Mouse (Mus musculus) forebrain, embryonic 15.5 days (tissue): Measurements from ENCODE around the gene Afmid. TPM values are rescaled to one million over a fixed set of nuclear protein-coding genes. Genes with fewer than 3 reads are reported as not detected.
"Not testable (repeated sequence)": the region's sequence is repeated elsewhere in the genome, so short reads cannot be mapped to it uniquely, and the experiment has no call there.

Experiments used
- ATAC-seq: fragments of 200-750 bp; cut with Nextera tagmentation; replicated peaks from 2 replicates; pipeline ENCODE4 v1.8.0; 2017; ENCODE audit warnings: mild to moderate bottlenecking, moderate TSS enrichment, moderate library complexity
- H3K27ac ChIP-seq: fragments of 300-500 bp; sonication (generic); replicated peaks from 2 replicates; pipeline ENCODE4 v1.5.1; 2015; ENCODE audit warnings: mild to moderate bottlenecking, inconsistent platforms
- H3K27me3 ChIP-seq: fragments of 300-500 bp; sonication (generic); 2 replicates; pipeline ENCODE4 v1.6.1; 2015; ENCODE audit warnings: inconsistent platforms
- H3K36me3 ChIP-seq: fragments of 300-500 bp; sonication (generic); 2 replicates; pipeline ENCODE4 v1.6.1; 2015; ENCODE audit warnings: mild to moderate bottlenecking, inconsistent platforms
- H3K4me1 ChIP-seq: fragments of 300-500 bp; sonication (generic); 2 replicates; pipeline ENCODE4 v1.6.1; 2015; ENCODE audit warnings: inconsistent platforms
- H3K4me2 ChIP-seq: fragments of 300-500 bp; sonication (generic); replicated peaks from 2 replicates; pipeline ENCODE4 v1.6.1; 2015; ENCODE audit warnings: mild to moderate bottlenecking, inconsistent platforms
- H3K4me3 ChIP-seq: fragments of 300-500 bp; sonication (generic); 2 replicates; pipeline ENCODE4 v1.5.1; 2015; ENCODE audit warnings: mild to moderate bottlenecking, inconsistent platforms
- H3K9ac ChIP-seq: fragments of 300-500 bp; sonication (generic); replicated peaks from 2 replicates; pipeline ENCODE4 v1.6.1; 2015; ENCODE audit warnings: mild to moderate bottlenecking, inconsistent platforms
- H3K9me3 ChIP-seq: fragments of 300-500 bp; sonication (generic); 2 replicates; pipeline ENCODE4 v1.6.1; 2016; ENCODE audit warnings: inconsistent platforms
- WGBS: fragments of 180-500 bp; shearing (Covaris S2); methylation state at CpG from one replicate; pipeline ENCODE4 v1.1.7; 2015; ENCODE audit warnings: mixed read lengths; 5-methylcytosine and 5-hydroxymethylcytosine counted together
- polyA plus RNA-seq: library from polyadenylated mRNA; unstranded; fragments of >200 nt; fragmentation: Nextera tagmentation; extraction: Ambion mirVana; gene quantifications from 2 replicates; pipeline ENCODE4 v1.2.1, GENCODE M21; 2015

The Afmid gene
- polyA plus RNA-seq, 1 experiment from 2014 or later = 5.3 TPM

DNA sequence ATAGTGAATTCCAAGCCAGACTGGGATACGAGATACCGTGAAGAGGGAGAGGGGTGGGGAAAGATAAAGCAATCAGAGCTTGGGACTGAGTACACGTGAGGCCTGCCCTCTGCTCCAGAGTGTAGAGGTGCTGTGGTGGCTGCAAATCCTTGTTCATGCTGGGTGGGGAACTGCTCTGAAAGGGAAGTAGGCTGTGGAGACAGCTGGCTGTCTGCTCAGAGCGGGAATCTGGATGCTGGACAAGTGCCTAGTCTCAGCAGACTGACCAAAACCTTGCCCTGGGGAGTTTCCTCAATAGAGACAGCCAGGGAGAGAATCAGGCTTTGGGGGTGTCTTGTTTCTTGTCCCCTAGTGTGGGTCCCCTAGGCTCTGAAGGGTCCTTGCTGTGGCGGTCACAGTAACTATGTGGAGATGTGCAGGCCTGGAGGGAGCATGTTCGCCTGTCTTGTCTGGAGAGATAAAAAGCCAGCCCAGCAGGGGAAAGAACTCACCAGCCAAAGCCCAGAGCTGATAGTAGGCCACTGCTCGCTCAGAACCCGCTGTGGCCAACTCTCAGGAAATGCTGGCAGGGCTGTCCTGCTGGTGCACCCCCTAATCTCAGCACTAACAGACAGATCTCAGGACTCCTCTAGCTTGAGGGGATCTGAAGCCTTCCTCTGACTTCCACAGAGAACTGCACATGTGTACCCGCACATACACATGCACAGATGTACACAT, 3.3 kb downstream of the Afmid start:
- no peaks in the 10 kb centered on the region for H3K27me3 ChIP-seq
- H3K9ac ChIP-seq = no peak overlapping the region
- no peaks in the 10 kb centered on the region for H3K36me3 ChIP-seq
- peaks cover 55% of the 10 kb centered on the region for H3K4me1 ChIP-seq
- 60% methylated on average over 9 of the region's 9 CpGs for WGBS
- H3K27ac ChIP-seq = no peak overlapping the region; the same call in 1 of the 2 replicates
- ATAC-seq = no peak
- no peaks in the 10 kb centered on the region for H3K9me3 ChIP-seq
- H3K4me3 ChIP-seq = no peak overlapping the region
- H3K4me2 ChIP-seq = no peak overlapping the region

DNA sequence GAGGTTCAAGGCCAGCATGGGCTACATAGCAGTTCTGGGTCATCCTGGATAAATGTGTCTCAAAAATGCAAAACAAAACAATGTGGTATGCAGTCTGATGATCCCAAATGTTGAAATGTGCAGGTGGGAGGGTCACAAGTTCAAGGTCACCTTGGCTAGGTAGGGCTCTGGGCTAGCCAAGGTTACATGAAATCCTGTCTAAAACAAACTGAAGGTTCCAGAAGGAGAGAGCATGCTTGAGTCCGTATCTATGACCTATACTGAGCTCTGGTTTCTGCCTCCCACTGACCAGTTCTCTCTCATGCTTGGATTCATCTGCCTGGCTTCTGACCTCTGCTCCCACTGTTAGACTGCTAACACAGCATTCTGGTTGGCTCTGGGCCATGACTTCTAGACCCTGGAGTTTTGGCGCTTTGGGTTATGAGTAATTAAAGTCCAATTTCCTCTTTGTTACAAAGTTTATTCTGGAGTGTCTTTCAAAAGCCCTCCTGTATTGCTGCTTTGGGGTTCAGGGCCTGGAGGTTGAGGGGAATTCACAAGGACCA, 4.0 kb downstream of the Afmid start:
- Histone ChIP-seq H3K4me3 (no peak overlapping the region), H3K36me3 (no peaks in the 10 kb centered on the region), H3K9me3 (no peaks in the 10 kb centered on the region), H3K9ac (no peak overlapping the region), H3K4me1 (peaks cover 49% of the 10 kb centered on the region), H3K27me3 (no peaks in the 10 kb centered on the region), H3K4me2 (no peak overlapping the region), H3K27ac (no peak overlapping the region)
- no peak for ATAC-seq
- WGBS = 80% methylated on average over 2 of the region's 2 CpGs

DNA sequence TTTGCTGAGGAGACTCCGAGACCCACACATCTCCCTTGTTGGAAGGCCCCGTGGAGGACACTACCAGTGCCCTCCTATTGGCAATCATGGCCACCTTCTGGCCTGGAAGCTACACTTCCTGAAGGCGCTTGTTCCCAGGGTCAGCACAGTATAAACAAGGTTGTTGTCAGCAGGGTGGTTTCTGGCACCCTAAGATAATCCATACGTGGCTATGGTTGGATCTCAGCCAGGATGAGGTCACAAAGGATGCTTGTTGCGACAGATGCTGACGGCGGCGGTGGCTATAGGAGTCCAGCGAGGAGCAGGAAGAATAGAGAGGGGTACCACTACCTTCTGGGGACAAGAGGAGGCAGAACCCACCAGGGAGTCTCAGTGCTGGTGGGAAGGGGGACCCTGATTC, 4.7 kb downstream of the Afmid start:
- ATAC-seq = no peak
- H3K36me3 ChIP-seq = no peaks in the 10 kb centered on the region
- H3K4me3 ChIP-seq = no peak overlapping the region
- H3K9ac ChIP-seq = no peak overlapping the region
- H3K9me3 ChIP-seq = no peaks in the 10 kb centered on the region
- peaks cover 42% of the 10 kb centered on the region for H3K4me1 ChIP-seq
- no peak overlapping the region for H3K4me2 ChIP-seq
- 55% methylated on average over 9 of the region's 9 CpGs for WGBS
- no peak overlapping the region for H3K27ac ChIP-seq
- H3K27me3 ChIP-seq = no peaks in the 10 kb centered on the region

DNA sequence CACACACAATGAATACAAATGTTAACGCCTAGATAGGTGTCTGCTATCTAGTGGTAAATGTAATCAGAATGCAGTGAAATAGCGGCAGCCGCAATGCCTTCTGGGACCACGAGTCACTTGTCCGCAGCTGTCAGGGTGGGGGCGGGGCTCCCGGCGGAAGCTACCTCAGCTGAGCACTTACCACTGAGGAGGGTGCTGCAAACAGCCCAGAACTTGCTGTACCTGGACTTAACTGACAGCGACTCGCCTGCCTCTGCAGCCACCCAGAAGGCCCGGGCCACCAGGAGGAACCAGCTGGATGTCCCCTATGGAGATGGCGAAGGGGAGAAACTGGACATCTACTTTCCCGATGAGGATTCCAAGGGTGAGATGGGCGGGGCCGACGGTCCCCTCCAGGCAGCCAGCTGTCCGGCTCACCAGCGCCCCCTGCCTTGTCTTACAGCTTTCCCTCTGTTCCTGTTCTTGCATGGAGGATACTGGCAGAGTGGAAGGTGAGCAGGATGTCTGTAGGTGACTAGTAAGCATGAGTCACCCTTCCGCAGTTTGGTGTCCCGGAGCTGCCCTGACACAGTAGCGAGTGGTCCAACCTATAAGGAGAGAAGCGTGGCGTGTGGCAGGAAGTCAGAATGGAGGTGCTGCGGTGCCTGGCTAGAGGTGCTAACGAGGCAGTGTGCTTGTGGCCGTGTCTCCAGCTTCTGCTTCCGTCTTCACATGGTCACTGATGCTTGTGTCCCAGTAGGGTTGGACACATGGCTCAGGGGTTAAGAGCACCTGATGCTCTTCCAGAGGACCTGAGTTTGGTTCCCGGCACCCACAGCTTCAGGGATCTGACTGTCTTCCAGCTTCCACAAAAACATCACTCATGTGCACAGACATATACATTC, 6.6 kb downstream of the Afmid start:
- peaks cover 23% of the 10 kb centered on the region for H3K4me1 ChIP-seq
- H3K36me3 ChIP-seq = no peaks in the 10 kb centered on the region
- H3K9ac ChIP-seq = peak overlapping the region; percentile 31; the same call in 1 of the 2 replicates
- 17% methylated on average over 28 of the region's 28 CpGs for WGBS
- H3K27me3 ChIP-seq = no peaks in the 10 kb centered on the region
- peak overlapping the region; percentile 50 for H3K4me2 ChIP-seq
- no peaks in the 10 kb centered on the region for H3K9me3 ChIP-seq
- H3K4me3 ChIP-seq = peak overlapping the region; percentile 39
- peak; percentile 71 for ATAC-seq
- H3K27ac ChIP-seq = peak overlapping the region; percentile 42; the same call in 1 of the 2 replicates

DNA sequence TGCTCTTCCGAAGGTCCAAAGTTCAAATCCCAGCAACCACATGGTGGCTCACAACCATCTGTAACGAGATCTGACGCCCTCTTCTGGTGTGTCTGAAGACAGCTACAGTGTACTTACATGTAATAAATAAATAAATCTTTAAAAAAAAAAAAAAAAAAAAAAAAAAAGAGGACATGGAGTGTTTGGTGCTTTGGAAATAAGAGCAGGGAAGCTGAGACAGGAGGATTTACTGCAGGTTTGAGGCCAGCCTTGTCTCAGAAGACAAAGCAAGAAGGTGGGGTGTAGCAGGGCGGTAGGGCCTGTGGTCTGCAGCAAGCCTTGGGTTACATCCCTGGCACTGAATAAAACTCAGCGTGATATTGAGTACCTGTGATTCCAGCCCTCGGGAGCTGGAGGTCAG, 7.8 kb downstream of the Afmid start:
- ATAC-seq, H3K27ac ChIP-seq, H3K4me2 ChIP-seq, H3K9me3 ChIP-seq, H3K9ac ChIP-seq, H3K36me3 ChIP-seq, H3K27me3 ChIP-seq, H3K4me3 ChIP-seq: not testable (repeated sequence)
- WGBS = 77% methylated on average over 6 of the region's 6 CpGs
- H3K4me1 ChIP-seq = peaks cover 14% of the 10 kb centered on the region

DNA sequence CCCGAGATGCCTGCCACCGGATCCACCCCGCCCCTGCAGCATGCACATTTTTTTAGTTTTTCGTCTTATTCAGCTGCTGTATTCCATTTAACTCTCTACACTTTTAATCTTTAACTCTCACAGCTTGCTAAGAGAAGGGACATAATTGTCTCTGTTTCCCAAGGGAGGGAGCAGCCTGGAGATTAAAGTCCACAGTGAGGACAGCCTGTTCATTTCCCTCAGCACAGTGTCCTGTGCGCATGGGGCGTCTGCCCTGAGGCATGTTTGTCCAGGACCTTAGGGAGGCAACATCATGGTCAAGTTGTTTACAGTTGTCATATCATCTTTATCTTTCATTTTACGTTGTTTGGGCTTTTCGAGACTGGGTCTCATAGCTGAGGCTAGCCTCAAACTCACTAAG, 8.4 kb downstream of the Afmid start:
- H3K36me3 ChIP-seq = no peaks in the 10 kb centered on the region
- ATAC-seq = no peak
- no peak overlapping the region for H3K27ac ChIP-seq
- peaks cover 8% of the 10 kb centered on the region for H3K4me1 ChIP-seq
- H3K4me2 ChIP-seq = no peak overlapping the region
- no peaks in the 10 kb centered on the region for H3K9me3 ChIP-seq
- H3K9ac ChIP-seq = no peak overlapping the region
- WGBS = 91% methylated on average over 8 of the region's 8 CpGs
- no peak overlapping the region for H3K4me3 ChIP-seq
- no peaks in the 10 kb centered on the region for H3K27me3 ChIP-seq

DNA sequence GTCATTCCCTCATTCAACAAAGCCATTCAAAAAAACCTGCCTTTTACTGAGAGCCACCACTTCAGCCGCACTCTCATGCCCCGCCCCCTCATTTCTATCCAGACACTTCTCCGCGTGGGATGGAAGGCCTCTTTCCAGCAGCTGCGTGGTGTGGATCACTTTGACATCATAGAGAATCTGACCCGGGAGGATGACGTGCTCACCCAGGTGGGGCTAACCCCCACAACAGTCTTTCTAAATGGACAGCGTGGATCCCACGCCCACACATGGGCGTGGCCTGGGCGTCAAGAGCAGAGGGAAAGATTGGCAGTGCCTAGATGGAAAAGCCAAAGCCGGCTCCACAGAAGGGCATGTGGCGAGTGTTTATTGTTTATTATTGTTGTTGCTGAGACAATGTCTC, 10.6 kb downstream of the Afmid start:
- H3K27me3 ChIP-seq = no peaks in the 10 kb centered on the region
- H3K36me3 ChIP-seq = no peaks in the 10 kb centered on the region
- H3K9me3 ChIP-seq = no peaks in the 10 kb centered on the region
- no peak overlapping the region for H3K9ac ChIP-seq
- 27% methylated on average over 13 of the region's 13 CpGs for WGBS
- no peak for ATAC-seq
- H3K4me1 ChIP-seq = peaks cover 7% of the 10 kb centered on the region
- no peak overlapping the region for H3K27ac ChIP-seq
- 0 out of 2 replicates have a peak overlapping the region, but pooled peaks have one; percentile 12 for H3K4me3 ChIP-seq
- peak overlapping the region; percentile 25 for H3K4me2 ChIP-seq

DNA sequence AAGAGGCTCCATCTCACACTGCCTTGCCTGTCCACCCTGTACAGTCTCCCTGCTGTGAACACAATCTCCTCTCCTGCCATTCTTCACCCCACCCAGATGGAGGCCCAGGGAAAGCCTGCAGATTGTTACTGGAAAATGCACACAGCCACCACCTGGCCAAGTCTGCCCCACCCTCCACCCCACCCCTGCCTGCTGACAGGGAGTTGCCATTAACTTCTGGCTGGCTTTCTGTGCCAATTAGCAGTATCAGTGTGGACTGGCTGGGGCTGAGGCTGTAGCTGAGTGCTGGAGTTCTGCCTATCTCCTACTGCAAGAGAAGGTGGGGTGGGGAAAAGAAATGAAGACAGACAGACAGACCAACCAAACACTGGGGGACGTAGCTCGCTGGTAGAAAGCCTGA, 12.8 kb downstream of the Afmid start:
- WGBS = 74% methylated on average over 2 of the region's 2 CpGs
- Histone ChIP-seq H3K4me2 (no peak overlapping the region), H3K27ac (peak overlapping the region; percentile 44), H3K36me3 (no peaks in the 10 kb centered on the region), H3K27me3 (no peaks in the 10 kb centered on the region), H3K4me1 (no peaks in the 10 kb centered on the region), H3K4me3 (no peak overlapping the region), H3K9me3 (no peaks in the 10 kb centered on the region), H3K9ac (no peak overlapping the region)
- ATAC-seq = no peak

DNA sequence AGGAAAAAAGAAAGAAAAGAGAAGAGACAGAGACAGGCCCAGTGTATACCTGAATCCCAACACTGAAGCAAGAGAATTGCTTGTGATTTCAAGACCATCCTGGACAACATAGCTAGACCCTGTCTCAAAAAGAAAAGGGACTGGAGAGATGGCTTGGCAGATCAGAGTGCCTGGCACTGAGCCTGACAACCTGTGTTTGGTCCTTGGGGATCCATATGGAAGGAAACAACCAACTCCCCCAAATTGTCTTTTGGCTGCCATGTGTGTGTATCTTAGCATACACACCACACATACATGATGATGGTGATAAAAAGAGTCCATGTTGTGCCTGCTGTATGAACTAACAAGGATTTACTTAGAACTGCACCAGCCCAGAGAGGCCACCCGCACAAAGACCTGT, 13.3 kb downstream of the Afmid start:
- no peaks in the 10 kb centered on the region for H3K4me1 ChIP-seq
- 94% methylated on average over 1 of the region's 1 CpGs for WGBS
- H3K4me2 ChIP-seq = no peak overlapping the region
- no peaks in the 10 kb centered on the region for H3K36me3 ChIP-seq
- H3K4me3 ChIP-seq = no peak overlapping the region
- H3K27me3 ChIP-seq = no peaks in the 10 kb centered on the region
- no peak overlapping the region for H3K9ac ChIP-seq
- H3K27ac ChIP-seq = peak overlapping the region; percentile 44
- no peaks in the 10 kb centered on the region for H3K9me3 ChIP-seq
- no peak for ATAC-seq

DNA sequence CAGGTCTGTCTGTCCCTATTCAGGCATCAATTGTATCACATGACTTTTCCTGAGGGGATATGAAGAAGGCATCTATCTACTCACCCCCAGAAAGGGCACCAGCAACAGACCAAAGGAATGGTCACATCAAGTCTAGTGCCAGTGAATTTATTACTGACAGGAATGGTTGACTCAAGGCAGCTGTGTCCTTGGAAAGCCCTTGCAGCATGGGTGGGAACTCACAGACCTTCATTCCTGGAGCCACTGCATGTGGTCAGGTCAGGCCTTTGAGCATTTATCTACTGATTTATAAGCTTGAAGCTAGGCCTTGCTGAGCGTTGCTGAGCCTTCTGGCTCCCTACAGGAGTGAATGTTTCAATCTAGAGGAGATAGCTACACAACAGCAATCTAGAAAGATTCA, 15.2 kb downstream of the Afmid start:
- Histone ChIP-seq H3K4me2 (no peak overlapping the region), H3K27ac (no peak overlapping the region), H3K4me3 (no peak overlapping the region), H3K4me1 (no peaks in the 10 kb centered on the region), H3K9ac (no peak overlapping the region), H3K27me3 (no peaks in the 10 kb centered on the region), H3K9me3 (no peaks in the 10 kb centered on the region), H3K36me3 (no peaks in the 10 kb centered on the region)
- whole genome bisulfite sequencing = 59% methylated on average over 1 of the region's 1 CpGs
- no peak for ATAC-seq

DNA sequence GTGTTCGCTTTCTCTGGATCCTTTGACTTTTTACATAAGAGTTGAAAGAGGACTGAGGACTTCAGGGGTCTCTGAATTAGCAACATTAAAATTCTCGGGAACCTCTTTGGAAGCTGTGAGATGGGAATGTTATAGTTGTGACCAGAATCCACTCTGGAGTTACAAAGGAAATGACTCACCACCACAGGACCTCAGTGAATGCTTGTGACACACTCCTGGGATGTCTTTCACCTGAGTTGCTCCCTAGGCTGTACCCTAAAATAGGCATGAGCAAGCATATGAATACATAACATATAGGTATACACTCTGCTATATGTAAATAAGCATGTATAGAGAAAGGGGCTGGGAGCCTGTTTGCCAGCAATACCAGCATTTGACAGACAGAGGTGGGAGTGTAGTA, 17.7 kb downstream of the Afmid start:
- Histone ChIP-seq H3K27me3 (no peaks in the 10 kb centered on the region), H3K4me1 (peaks cover 9% of the 10 kb centered on the region), H3K9ac (no peak overlapping the region), H3K36me3 (no peaks in the 10 kb centered on the region), H3K27ac (no peak overlapping the region), H3K9me3 (no peaks in the 10 kb centered on the region), H3K4me3 (no peak overlapping the region), H3K4me2 (no peak overlapping the region)
- WGBS = 85% methylated on average over 2 of the region's 2 CpGs
- no peak for ATAC-seq

DNA sequence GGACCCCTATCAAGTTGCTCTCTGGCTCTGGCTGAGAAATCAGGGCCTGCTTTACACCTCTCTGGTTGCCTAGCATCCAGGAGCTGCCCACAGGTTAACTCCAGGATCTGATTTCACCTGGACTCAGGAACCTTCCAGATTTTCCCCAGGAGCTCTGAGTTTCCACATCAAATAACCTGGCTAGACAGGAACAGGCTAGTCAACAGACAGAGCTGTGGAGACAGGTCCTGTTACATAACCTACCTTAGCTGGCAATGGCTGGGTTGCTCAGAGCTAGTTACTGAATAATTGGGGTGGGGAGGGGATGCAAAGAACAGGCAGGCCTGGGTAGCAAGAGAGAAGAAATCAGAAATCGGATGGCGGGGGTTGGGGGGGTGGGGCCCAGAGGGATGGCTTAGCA, 19.3 kb downstream of the Afmid start:
- no peaks in the 10 kb centered on the region for H3K36me3 ChIP-seq
- H3K27me3 ChIP-seq = no peaks in the 10 kb centered on the region
- H3K4me3 ChIP-seq = no peak overlapping the region
- no peak overlapping the region for H3K4me2 ChIP-seq
- peaks cover 19% of the 10 kb centered on the region for H3K4me1 ChIP-seq
- H3K9ac ChIP-seq = no peak overlapping the region
- WGBS = 90% methylated on average over 2 of the region's 2 CpGs
- no peaks in the 10 kb centered on the region for H3K9me3 ChIP-seq
- H3K27ac ChIP-seq = no peak overlapping the region
- no peak for ATAC-seq
